Mouse (Mus musculus) ES-E14 (cell line): ENCODE data around the gene Zbtb20.

Experiments used
- CHD2 ChIP-seq: IDR thresholded peaks from 2 replicates; pipeline ENCODE4 v1.6.1; 2014; ENCODE audit warnings: mild to moderate bottlenecking, low read depth, low read length, inconsistent platforms
- HCFC1 ChIP-seq: IDR thresholded peaks from 2 replicates; pipeline ENCODE4 v1.6.1; 2012; ENCODE audit warnings: low read length, inconsistent platforms, borderline replicate concordance; ENCODE audit not compliant: insufficient read depth
- MAFK ChIP-seq: IDR thresholded peaks from 2 replicates; pipeline ENCODE4 v1.6.1; 2014; ENCODE audit warnings: mild to moderate bottlenecking, low read depth, low read length, inconsistent platforms; ENCODE audit not compliant: insufficient read depth
- ZNF384 ChIP-seq: IDR thresholded peaks from 2 replicates; pipeline ENCODE4 v1.6.1; 2012; ENCODE audit warnings: low read depth, low read length, inconsistent platforms

DNA sequence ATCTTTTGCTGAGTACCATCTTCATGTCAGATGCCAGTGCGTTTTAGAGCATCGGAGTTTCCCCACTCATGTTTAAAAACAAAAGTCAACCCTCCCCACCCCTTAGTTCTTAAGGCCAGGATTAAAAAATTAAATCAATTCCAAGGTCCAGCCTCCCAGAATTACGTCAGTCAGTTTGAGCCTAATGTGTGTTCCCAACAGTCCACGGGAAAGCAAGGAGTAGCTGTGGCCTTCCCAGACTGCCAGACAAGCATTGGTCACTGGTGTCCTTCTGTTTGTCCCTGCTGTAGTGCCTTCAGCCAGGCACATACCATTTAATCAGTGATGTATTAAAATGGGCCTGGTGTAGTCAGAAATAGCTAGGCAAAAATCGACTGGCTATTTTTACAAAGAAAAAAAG lies 673.1 kb downstream of the Zbtb20 start:
- TF ChIP-seq HCFC1 (no peak), ZNF384 (no peak), MAFK (no peak), CHD2 (no peak)
